Mouse (Mus musculus) brain, embryonic 18.5 days (tissue): ENCODE results near the gene Rnf26.
"Not testable (repeated sequence)": the region's sequence is repeated elsewhere in the genome, so short reads cannot be mapped to it uniquely, and the experiment has no call there.

ENCODE experiments used
- DNase-seq: peaks from one replicate; pipeline ENCODE4 v3.0.0-alpha.2; 2012; ENCODE audit warnings: low read depth, low spot score

Gene Rnf26

GRCm38 (mm10) chr9:44125546-44126428 lies 12.5 kb upstream of the Rnf26 start:
- DNase-seq: peak; percentile 75

GRCm38 (mm10) chr9:44125026-44125425 lies 11.7 kb upstream of the Rnf26 start:
- no peak for DNase-seq

- DNase-seq: no peak
Observed at GRCm38 (mm10) chr9:44124317-44124716, 11.0 kb upstream of the Rnf26 start.

GRCm38 (mm10) chr9:44119948-44120465 lies 6.7 kb upstream of the Rnf26 start:
- no peak for DNase-seq

GRCm38 (mm10) chr9:44119011-44119410 lies 5.7 kb upstream of the Rnf26 start:
- no peak for DNase-seq

- DNase-seq: no peak
Observed at GRCm38 (mm10) chr9:44116182-44116581, 2.9 kb upstream of the Rnf26 start.

- DNase-seq: no peak
Observed at GRCm38 (mm10) chr9:44115599-44115998, 2.3 kb upstream of the Rnf26 start.

GRCm38 (mm10) chr9:44114453-44114852 lies 1.1 kb upstream of the Rnf26 start:
- no peak for DNase-seq

- not testable (repeated sequence) for DNase-seq
Observed at GRCm38 (mm10) chr9:44111909-44112308, 1.4 kb downstream of the Rnf26 start.

GRCm38 (mm10) chr9:44109360-44110095 lies 3.8 kb downstream of the Rnf26 start:
- no peak for DNase-seq

- no peak for DNase-seq
Observed at GRCm38 (mm10) chr9:44108269-44109055, 4.9 kb downstream of the Rnf26 start.

GRCm38 (mm10) chr9:44107557-44108179 lies 5.6 kb downstream of the Rnf26 start:
- DNase-seq: no peak

- peak; percentile 45 for DNase-seq
Observed at GRCm38 (mm10) chr9:44107110-44107509, 6.2 kb downstream of the Rnf26 start, which contains the start of gene C1qtnf5. C1qtnf5 (plus strand) TSS chr9:44107245.

- no peak for DNase-seq
Observed at GRCm38 (mm10) chr9:44106596-44106995, 6.7 kb downstream of the Rnf26 start.

GRCm38 (mm10) chr9:44106182-44106581 lies 7.1 kb downstream of the Rnf26 start:
- DNase-seq: no peak

GRCm38 (mm10) chr9:44105781-44106180 lies 7.5 kb downstream of the Rnf26 start:
- no peak for DNase-seq

- DNase-seq: no peak
Observed at GRCm38 (mm10) chr9:44104881-44105280, 8.4 kb downstream of the Rnf26 start.

GRCm38 (mm10) chr9:44101490-44101889 lies 11.8 kb downstream of the Rnf26 start, which contains the start of gene Mfrp:
Mfrp (plus strand) TSS chr9:44101729.
- no peak for DNase-seq

GRCm38 (mm10) chr9:44096536-44096935 lies 16.8 kb downstream of the Rnf26 start:
- DNase-seq: no peak

- DNase-seq: no peak
Observed at GRCm38 (mm10) chr9:44095781-44096180, 17.5 kb downstream of the Rnf26 start.

GRCm38 (mm10) chr9:44094737-44095136 lies 18.6 kb downstream of the Rnf26 start:
- no peak for DNase-seq
